Mouse (Mus musculus): ENCODE results near the gene Tpcn1.

Tpcn1 gene

GRCm38 (mm10) chr5:120487844-120488243, 100.6 kb downstream of the Tpcn1 start:
- DNase-seq (ENCODE audit: low read depth, low spot score), result no peak

All from skeletal muscle tissue, adult 2 months (tissue).